Mouse (Mus musculus) liver, adult 2 months (tissue): ENCODE measurements at regions not wholly inside any gene's neighbourhood (a gene's known extent, or its start where the extent isn't known, plus 50 kb on each side); places are given as distances from the start of the nearest gene placed in this dataset.

Source experiments
- CTCF ChIP-seq: fragments of 200-500 bp; IDR thresholded peaks from 2 replicates; pipeline ENCODE4 v1.5.1; 2011; ENCODE audit warnings: low read depth, low read length, control low read depth
- POLR2A ChIP-seq: fragments of 200-500 bp; IDR thresholded peaks from 2 replicates; pipeline ENCODE4 v1.6.1; 2011; ENCODE audit warnings: low read length, control low read depth; ENCODE audit not compliant: insufficient read depth; ENCODE audit errors: extremely low read depth

GRCm38 (mm10) chr4:124054240-124054760, 136.5 kb upstream of the 4930535I16Rik start:
- no peak for TF ChIP-seq POLR2A
- TF ChIP-seq CTCF: no peak
